Mouse (Mus musculus): ENCODE data around the gene Brd7. TPM values are rescaled to one million over a fixed set of nuclear protein-coding genes. Genes with fewer than 3 reads are reported as not detected.
A peak's percentile ranks its signal among the peaks of the same experiment; 100 is the strongest.

The Brd7 gene
- polyA plus RNA-seq, 1 experiment: 25.6 TPM

DNA sequence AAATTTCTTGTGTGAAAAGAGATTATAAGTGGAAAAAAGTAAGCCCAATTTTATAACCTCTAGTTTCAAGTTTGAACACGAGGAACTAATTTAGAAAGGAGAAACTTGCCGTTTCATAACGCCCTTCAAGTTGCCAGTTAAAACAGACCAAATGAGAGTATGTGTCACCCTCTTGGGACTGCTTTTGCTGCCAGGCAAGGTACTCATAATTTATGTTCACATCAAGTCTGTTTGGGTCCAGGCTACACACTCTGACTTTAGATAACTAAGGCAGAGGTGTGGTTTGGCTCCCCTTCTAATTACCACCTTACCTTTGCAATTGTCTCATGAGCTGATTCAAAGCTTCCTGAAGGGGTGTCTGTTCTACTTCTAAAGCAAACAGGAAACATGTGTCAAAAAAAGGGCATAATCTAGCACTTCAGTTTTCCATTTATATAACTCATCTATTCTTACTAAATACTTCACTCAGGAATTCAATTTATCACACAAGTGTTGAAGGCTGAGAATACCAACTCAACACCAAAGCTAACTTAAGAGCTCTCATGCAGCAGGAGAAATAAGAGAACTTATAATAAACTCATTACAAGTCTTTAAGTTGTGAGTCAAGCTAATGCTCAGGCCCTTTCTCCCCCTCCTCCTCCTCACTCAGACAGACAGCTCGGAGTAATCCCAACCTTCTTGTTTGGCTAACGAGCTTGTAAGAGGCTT lies 4.6 kb downstream of the Brd7 start:
- H3K27me3 ChIP-seq (replicated peaks; ENCODE audit: control insufficient read depth, insufficient read depth, low read length): no peaks in the 10 kb centered on the region
- no peak for TF ChIP-seq CTCF (conservative IDR thresholded peaks at IDR 0.05; ENCODE audit: insufficient read depth, insufficient read length, low read depth, low read length)
- no peak for TF ChIP-seq POLR2A (IDR thresholded peaks at IDR 0.05; ENCODE audit: low read depth, low read length)
- peaks cover 19% of the 10 kb centered on the region for H3K36me3 ChIP-seq (ENCODE audit: control insufficient read depth, insufficient read depth, low read length)
- 61% methylated on average over 5 of the region's 5 CpGs for WGBS
- peaks cover 5% of the 10 kb centered on the region; the same call in 1 of the 2 replicates for H3K4me1 ChIP-seq (ENCODE audit: control insufficient read depth, insufficient read depth, low read length)
- no peak overlapping the region for H3K27ac ChIP-seq (ENCODE audit: insufficient read depth, low read depth, low read length)
- DNase-seq: no peak
- H3K4me3 ChIP-seq (ENCODE audit: insufficient read depth, low read depth, low read length): no peak overlapping the region

DNA sequence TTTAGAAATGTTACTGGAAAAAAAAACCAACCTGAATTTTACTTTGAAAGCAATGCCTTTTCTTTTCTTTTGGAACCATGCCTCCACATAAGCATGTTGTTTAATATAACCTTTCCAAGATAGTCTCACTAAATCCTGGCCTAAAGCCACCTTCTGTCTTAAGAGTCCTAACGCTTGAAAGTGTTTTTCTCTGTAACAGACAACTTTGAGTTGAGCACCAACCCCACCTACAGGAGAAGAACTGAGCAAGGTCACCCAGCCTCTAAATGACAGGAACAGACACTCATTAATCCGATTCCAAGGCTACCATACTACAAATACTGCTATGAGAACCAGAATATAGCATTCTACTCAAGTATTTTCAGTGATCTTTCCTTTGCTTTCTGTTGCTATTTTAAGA lies 12.9 kb downstream of the Brd7 start:
- Histone ChIP-seq H3K27ac (ENCODE audit: insufficient read depth, low read depth, low read length) (no peak overlapping the region), H3K27me3 (replicated peaks; ENCODE audit: control insufficient read depth, insufficient read depth, low read length) (no peaks in the 10 kb centered on the region), H3K4me1 (ENCODE audit: control insufficient read depth, insufficient read depth, low read length) (no peaks in the 10 kb centered on the region), H3K4me3 (ENCODE audit: insufficient read depth, low read depth, low read length) (no peak overlapping the region), H3K36me3 (ENCODE audit: control insufficient read depth, insufficient read depth, low read length) (peaks cover 14% of the 10 kb centered on the region)
- DNase-seq: no peak
- TF ChIP-seq CTCF (conservative IDR thresholded peaks at IDR 0.05; ENCODE audit: insufficient read depth, insufficient read length, low read depth, low read length) (no peak), POLR2A (IDR thresholded peaks at IDR 0.05; ENCODE audit: low read depth, low read length) (no peak)
- 48% methylated on average over 2 of the region's 2 CpGs for WGBS

DNA sequence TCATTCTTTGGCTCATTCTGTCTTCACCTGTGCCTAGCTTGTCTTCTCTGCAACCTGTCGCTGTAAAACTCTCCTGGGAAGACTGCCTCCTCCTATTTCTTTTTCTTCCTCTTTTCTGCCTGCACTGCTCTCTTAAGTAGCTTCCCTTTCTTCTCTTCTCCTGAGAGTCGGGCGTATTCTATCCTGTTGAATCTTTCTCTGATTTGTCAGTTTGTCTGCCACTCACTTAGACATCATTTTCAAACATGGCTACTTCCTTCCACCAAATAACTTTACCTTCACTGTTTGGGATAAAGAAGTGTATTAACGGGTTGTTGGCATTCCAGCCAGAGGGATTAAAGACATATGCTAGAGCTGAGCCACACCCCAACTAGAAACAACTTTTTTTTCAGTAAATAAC lies 20.0 kb downstream of the Brd7 start:
- TF ChIP-seq CTCF (conservative IDR thresholded peaks at IDR 0.05; ENCODE audit: insufficient read depth, insufficient read length, low read depth, low read length) (no peak), POLR2A (IDR thresholded peaks at IDR 0.05; ENCODE audit: low read depth, low read length) (no peak)
- no peak for DNase-seq
- H3K27me3 ChIP-seq (replicated peaks; ENCODE audit: control insufficient read depth, insufficient read depth, low read length): no peaks in the 10 kb centered on the region
- H3K36me3 ChIP-seq (ENCODE audit: control insufficient read depth, insufficient read depth, low read length): peaks cover 15% of the 10 kb centered on the region
- no peak overlapping the region for H3K4me3 ChIP-seq (ENCODE audit: insufficient read depth, low read depth, low read length)
- H3K27ac ChIP-seq (ENCODE audit: insufficient read depth, low read depth, low read length): no peak overlapping the region
- H3K4me1 ChIP-seq (ENCODE audit: control insufficient read depth, insufficient read depth, low read length): no peaks in the 10 kb centered on the region
- WGBS: 88% methylated on average over 4 of the region's 4 CpGs

DNA sequence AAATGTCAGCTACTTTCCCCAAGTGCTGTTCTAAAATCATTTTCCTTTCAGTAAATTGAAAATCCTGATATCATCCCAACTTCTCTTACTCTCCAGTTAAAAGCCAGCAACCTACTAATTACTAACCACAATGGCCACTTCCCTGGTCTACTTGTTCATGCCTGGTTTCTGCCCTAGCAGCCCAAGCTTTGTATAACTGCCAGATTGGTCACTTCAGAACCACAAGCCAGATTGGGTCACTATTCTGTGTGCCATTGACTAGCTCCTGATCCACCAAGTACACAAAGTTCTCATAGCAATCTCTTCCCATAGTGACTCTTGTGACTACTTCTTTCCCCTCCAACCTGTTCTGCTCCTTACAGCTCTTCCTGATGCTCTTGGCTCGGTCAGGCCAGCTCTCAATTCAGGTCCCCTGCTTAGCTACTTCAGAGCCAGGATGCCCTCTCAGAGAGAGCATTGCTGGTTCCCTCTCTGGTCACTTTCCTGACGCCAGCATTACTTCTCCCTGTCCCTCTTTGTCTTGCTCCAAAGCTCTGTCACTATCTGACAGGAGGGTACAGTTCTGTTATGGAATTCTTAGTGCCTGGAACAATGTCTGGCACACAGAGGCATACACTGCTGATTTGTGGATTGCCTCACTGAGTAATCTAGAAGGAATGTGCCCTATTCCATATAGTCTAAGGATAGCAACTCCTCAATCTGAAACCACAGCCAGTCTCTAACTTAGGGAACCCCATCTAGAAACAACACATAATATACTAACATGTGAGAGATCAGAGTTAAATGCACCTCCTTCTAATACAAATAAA lies 21.9 kb downstream of the Brd7 start:
- H3K36me3 ChIP-seq (ENCODE audit: control insufficient read depth, insufficient read depth, low read length): peaks cover 16% of the 10 kb centered on the region
- no peaks in the 10 kb centered on the region for H3K4me1 ChIP-seq (ENCODE audit: control insufficient read depth, insufficient read depth, low read length)
- TF ChIP-seq POLR2A (IDR thresholded peaks at IDR 0.05; ENCODE audit: low read depth, low read length) (no peak), CTCF (conservative IDR thresholded peaks at IDR 0.05; ENCODE audit: insufficient read depth, insufficient read length, low read depth, low read length) (no peak)
- H3K27ac ChIP-seq (ENCODE audit: insufficient read depth, low read depth, low read length): no peak overlapping the region
- no peaks in the 10 kb centered on the region for H3K27me3 ChIP-seq (replicated peaks; ENCODE audit: control insufficient read depth, insufficient read depth, low read length)
- DNase-seq: no peak
- WGBS: 86% methylated on average over 2 of the region's 2 CpGs
- no peak overlapping the region for H3K4me3 ChIP-seq (ENCODE audit: insufficient read depth, low read depth, low read length)

DNA sequence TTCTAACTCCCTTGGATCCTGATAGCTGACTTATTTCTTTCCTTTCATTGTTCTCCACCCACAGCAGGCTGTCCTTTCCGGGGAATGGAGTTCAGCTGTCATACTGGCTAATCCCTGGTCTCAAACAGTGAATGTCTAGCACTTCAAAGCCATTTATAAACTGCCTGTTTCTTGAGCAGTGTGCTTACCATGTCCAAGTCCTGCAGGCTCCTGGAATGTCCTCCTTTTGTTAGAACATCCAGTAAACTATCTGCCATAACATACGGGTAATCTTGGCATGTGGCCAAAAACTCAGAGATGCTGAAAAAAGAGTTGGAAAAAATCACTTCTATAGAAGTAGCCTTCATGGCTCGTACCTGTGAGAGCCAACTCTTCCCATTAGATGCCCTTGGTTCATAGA lies 22.8 kb downstream of the Brd7 start:
- H3K36me3 ChIP-seq (ENCODE audit: control insufficient read depth, insufficient read depth, low read length): peaks cover 13% of the 10 kb centered on the region
- TF ChIP-seq CTCF (conservative IDR thresholded peaks at IDR 0.05; ENCODE audit: insufficient read depth, insufficient read length, low read depth, low read length) (no peak), POLR2A (IDR thresholded peaks at IDR 0.05; ENCODE audit: low read depth, low read length) (no peak)
- WGBS: 60% methylated on average over 3 of the region's 3 CpGs
- H3K27ac ChIP-seq (ENCODE audit: insufficient read depth, low read depth, low read length): no peak overlapping the region
- no peaks in the 10 kb centered on the region for H3K4me1 ChIP-seq (ENCODE audit: control insufficient read depth, insufficient read depth, low read length)
- H3K4me3 ChIP-seq (ENCODE audit: insufficient read depth, low read depth, low read length): no peak overlapping the region
- DNase-seq: peak; percentile 32
- no peaks in the 10 kb centered on the region for H3K27me3 ChIP-seq (replicated peaks; ENCODE audit: control insufficient read depth, insufficient read depth, low read length)

DNA sequence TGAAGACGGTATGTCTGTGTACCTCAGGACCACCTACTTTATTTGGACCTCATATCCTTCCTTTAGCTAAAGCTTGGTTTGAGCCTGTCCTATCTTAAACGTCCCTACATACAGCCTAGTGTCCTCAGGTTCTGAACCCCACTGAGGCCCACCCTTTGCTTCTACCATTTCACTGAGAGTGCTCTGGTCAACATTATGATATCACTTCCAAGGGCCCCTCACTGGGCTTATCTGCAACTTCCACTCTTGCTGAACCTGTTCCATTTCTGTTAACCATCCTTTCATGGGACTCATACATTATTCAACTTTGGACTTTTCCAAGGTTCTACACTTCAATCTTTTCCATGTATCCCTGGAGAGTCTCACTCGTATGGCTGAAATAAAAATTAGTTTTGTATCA lies 27.0 kb downstream of the Brd7 start:
- WGBS: 87% methylated on average over 3 of the region's 3 CpGs
- TF ChIP-seq POLR2A (IDR thresholded peaks at IDR 0.05; ENCODE audit: low read depth, low read length) (no peak), CTCF (conservative IDR thresholded peaks at IDR 0.05; ENCODE audit: insufficient read depth, insufficient read length, low read depth, low read length) (no peak)
- H3K27me3 ChIP-seq (replicated peaks; ENCODE audit: control insufficient read depth, insufficient read depth, low read length): no peaks in the 10 kb centered on the region
- DNase-seq: no peak
- H3K27ac ChIP-seq (ENCODE audit: insufficient read depth, low read depth, low read length): no peak overlapping the region
- H3K36me3 ChIP-seq (ENCODE audit: control insufficient read depth, insufficient read depth, low read length): peaks cover 10% of the 10 kb centered on the region
- no peak overlapping the region for H3K4me3 ChIP-seq (ENCODE audit: insufficient read depth, low read depth, low read length)
- no peaks in the 10 kb centered on the region for H3K4me1 ChIP-seq (ENCODE audit: control insufficient read depth, insufficient read depth, low read length)

DNA sequence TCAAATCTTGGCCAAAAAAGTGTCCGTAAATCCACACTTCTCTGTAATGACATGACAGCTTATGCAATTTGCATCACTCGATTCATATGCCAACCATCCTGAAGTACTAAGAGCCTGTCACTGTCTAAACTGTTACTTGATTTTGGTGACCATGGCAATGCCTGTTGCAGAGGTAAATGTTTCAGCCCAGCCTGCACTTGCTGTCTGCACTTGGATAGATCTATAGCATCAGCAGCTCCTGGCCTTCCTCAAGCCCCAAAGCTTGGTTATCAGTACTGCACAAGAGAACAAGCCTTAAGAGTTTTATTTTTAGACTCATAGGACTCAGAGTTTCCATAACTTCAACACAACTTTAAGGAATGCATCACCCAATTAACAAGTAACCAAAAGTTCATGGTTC lies 27.6 kb downstream of the Brd7 start:
- DNase-seq: no peak
- H3K36me3 ChIP-seq (ENCODE audit: control insufficient read depth, insufficient read depth, low read length): peaks cover 9% of the 10 kb centered on the region
- no peak overlapping the region for H3K4me3 ChIP-seq (ENCODE audit: insufficient read depth, low read depth, low read length)
- H3K27me3 ChIP-seq (replicated peaks; ENCODE audit: control insufficient read depth, insufficient read depth, low read length): no peaks in the 10 kb centered on the region
- WGBS: 92% methylated on average over 2 of the region's 2 CpGs
- no peaks in the 10 kb centered on the region for H3K4me1 ChIP-seq (ENCODE audit: control insufficient read depth, insufficient read depth, low read length)
- no peak overlapping the region for H3K27ac ChIP-seq (ENCODE audit: insufficient read depth, low read depth, low read length)
- TF ChIP-seq POLR2A (IDR thresholded peaks at IDR 0.05; ENCODE audit: low read depth, low read length): no peak
- no peak for TF ChIP-seq CTCF (conservative IDR thresholded peaks at IDR 0.05; ENCODE audit: insufficient read depth, insufficient read length, low read depth, low read length)

All from kidney, adult 2 months (tissue).